Mouse (Mus musculus) frontal cortex, postnatal 25 days (tissue): ENCODE measurements around the gene Rbm39.
"Not testable (repeated sequence)": the region's sequence is repeated elsewhere in the genome, so short reads cannot be mapped to it uniquely, and the experiment has no call there.

Experiments
- DNase-seq, 2 experiments: peaks; one replicate each; pipeline ENCODE4 v3.0.0; 2022; ENCODE audit warnings: low spot score in 2 of 2

Gene Rbm39

DNA sequence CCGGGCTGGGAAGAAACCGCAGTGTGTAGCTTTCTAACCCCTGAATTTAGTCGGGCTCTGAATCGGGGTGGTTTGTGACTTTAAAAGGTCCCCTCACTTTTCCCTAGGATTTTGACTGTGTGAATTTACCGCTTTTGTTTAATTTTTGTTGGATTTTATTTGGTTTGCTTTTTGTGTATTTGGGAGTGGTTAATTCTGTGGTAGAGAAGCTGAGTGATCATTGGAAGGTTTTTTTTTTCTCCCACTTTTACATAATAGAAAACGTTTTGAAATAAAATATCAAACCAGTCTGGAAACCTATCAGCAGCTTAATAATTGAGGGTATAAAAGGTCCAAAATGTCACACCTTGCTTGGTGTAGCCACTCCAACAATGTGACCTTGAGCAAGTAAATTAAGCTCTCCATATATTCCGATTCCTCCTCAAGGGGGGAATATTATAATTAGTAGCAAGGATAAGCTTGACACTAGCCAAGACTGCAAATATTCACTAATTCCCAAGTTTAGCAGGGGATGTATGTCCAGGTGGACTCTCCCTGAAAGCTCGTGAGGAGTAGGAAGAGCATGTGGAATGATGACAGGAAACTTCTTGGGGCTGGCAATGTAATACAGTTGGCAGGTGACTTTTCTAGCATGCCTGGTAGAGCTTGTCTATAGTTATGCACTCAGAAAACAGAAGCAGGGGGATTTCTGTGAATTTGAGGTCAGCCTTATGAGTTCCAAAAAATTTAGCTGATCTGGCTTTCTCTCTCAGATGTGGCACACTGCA is 969 bp upstream of the Rbm39 start:
- no peak for DNase-seq

DNA sequence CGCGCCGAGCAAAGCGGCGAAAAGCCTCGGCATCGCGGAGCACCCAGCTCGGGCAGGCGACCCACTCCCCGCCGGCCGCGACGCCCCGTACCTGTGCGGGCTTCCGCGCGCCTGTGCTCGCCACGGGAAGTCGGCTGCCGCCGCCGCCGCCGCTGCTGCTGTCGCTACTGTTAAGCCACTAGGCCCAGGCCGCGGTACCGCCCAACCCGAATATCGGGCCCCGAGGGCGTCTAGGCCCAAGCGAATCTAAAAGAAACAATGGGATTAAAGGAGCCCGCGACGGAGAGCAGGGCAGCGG is 293 bp downstream of the Rbm39 start:
- DNase-seq = no peak

DNA sequence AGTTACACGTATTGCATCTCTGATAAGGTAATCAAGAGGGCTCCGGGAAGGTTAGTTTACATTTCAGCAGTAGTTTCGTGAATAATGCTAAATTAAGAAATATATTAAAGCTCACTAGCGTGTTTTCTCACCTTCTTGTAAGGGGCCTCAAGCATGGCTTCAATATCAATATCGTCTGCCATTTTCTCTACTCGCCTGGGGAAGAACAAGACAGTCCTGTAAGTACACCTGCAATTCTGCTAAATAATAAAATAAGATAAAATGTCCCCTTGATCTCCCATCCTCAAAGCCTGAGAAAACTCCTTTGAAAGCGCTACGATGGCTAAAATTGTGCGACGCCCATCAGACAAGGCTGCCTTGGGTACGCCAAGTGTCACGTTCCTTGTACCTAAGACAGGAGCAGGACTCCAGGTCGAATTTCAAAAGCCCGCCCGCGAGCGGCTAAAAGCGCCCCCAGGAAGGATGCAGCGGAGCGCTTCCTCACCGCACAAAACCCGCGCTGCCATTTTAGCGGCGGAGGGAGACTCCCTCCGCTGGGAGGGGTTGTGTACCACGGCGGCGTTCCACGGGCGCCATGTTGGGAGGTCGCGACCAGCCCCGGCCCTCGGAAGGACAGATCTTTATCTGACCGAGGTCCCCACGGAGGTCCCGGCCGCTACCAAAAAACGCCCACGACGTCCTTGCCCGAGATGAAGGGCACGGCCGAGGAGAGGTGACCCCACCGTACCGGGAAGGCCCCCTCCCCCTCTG is 817 bp downstream of the Rbm39 start:
- peak; percentile 33 to 65 for DNase-seq

DNA sequence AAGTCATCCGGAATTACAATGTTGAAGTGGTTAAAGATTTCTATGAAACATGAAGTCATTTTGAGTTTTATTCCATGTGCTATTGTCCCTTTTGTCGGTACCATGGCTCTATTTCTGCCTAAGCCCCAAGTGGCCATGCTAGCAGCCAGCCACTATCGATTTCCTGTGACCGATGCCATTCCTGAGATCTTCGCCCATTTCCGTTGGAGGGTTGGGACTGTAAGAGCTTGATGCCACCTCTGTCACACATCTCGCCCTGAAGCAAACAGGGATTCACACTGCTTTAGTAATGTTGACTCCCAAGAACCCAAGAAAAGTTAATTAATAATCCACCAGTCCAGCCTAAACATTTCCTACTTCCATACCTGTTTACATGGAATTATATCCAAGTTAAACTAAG is 2.4 kb downstream of the Rbm39 start:
- no peak for DNase-seq

DNA sequence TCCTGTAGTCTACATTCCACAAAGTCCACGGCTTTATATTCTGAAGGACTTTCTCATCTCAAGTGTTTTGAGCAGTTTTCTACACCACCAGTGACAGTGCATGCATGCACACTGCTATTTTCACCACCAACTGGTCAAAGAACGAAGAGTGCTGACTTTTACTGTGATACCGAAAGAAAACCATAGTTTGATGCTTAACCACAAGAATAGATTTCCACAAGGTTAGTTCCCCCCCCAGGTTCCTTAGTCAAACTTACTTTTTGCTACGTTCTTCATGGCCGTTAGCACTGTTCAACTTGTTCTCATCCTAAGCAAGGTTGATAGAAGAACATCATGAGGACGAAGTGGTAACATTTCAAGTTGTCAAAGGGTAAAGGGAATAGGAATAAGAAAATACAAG is 3.0 kb downstream of the Rbm39 start:
- DNase-seq = no peak

DNA sequence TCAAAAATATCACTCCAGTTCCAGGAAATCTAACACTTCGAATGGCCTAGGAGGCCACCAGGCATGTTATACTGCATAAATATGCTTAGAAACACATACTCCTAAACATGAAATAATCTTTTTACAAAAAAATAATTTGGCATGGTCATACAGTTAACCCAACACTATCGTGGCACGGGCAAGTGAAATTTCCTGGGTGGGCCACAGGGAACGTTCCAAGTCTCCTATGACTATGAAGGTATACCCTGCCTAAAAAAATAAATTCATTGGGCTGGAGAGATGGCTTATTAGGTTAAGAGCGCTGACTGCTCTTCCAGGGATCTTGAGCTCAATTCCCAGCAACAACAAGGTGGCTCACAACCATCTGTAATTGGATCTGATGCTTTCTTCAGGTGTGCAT is 13.5 kb downstream of the Rbm39 start:
- no peak for DNase-seq

DNA sequence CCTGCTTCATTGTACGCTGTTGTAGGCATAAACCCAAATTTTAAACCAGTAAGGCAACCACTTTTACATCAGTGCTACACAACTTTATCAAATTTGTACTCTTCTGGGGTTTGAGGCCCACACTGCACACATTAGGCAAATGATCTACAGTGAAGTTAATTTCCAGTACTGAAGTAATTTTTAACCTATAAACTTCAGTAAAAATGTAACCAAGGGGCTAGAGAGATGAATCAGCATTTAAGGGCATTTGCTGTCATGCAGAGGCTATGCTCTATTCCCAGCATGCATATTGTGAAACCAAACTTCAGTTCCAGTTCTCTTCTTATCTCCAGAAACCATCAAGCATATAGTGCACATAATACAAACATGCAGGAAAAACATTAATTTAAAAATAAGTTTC is 14.6 kb downstream of the Rbm39 start:
- DNase-seq = no peak

DNA sequence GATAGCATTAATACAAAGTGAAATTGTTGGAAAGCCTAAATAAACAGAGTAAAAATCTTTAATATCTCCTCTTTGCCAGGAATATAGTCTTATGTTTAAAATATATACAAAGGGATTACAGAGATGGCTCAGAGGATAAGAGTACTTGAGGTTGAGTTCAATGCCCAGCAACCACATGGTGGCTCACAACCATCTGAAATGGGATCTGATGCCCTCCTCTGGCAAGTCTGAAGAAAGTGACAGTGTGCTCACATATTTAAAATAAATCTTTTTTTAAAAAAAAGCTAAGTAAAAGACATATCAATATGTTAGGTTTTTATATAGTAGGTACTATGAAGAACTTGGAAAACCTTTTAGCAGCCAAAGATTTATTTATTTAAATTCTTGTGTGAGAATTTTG is 28.5 kb downstream of the Rbm39 start:
- DNase-seq = no peak

DNA sequence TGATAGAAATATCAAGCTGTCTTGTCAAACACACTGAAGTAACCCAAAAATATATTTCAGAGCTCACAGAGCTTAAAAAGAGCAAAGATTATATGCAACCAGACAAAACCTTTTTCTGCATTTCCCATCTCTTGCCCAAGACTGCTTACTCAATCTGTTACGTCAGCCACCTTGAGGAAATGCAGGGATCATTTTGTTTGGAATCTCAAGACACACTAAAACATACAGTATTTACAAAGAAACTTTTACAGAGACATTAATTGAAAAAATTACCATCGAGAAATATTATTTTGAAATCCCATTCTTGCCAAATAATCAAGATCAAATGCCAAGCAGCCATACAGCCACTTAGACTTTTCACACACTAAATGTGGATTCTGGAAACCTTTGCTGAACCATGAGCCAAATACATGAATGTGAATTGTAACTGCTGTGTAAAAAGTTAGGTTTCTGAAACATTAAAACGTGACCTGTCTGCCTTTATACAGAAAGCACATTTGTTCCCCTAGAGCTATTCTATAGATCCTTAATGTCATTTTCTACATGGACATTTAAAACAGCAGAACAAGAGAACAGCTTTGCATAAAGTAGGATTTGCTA is 32.6 kb downstream of the Rbm39 start:
- no peak for DNase-seq

DNA sequence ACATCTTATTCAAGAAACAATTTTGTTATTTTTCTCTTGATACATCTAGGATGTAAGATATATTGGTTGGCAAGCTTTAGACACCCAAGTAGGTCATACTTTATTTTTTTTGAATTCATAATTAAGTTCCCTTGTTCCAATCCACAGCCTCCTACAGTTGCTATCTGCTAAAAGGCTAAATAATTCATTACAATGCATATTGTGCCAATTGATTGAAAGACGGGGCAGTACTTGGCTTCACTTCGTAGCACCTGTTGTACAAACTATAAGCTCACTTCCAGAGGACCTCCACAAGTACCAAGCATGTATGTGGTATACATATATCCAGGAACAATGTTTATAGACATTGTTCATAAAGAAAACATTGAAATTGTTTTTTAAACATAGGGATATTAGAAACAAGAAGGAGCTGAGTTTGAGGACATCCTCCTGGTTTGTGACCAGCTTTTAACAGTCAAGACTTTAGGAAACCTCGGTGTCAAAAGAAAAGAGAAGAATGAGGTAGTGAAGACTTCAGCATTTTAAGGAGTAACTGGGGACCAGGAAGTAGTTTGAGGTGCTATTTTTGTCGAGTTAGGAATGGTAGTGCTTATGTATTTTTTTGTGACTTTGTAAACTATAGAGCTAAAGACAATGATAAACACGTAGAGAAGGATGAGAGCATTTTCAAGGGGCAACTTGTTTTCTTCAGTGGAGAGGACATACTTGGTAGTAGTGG is 33.6 kb downstream of the Rbm39 start:
- no peak for DNase-seq

DNA sequence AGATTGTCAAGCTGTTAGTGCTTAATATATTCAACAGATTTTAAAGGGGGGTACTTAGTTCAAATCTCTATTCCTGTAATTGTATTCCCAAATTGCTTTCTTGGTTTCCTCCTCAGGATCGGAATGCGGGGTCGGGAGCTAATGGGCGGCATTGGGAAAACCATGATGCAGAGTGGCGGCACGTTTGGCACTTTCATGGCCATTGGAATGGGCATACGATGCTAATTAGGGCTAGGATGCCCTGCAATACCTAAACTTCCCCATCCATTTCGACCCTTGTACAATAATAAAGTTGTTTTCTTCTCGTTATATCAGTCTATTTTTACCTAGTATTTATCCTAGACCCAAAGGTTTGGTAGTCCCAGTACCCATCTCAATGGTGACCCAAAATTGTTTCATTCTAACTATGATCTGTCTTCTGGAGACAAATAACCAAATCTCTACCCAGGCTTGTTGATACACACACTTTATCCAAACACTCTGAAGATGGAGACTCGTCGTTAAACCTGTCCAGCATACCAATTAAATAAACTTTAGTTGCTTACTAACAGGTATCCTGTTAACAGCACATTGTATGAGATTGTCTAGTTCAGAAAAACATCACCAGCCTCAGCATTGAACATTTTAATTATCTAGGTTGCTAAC is 34.4 kb downstream of the Rbm39 start:
- DNase-seq = no peak

DNA sequence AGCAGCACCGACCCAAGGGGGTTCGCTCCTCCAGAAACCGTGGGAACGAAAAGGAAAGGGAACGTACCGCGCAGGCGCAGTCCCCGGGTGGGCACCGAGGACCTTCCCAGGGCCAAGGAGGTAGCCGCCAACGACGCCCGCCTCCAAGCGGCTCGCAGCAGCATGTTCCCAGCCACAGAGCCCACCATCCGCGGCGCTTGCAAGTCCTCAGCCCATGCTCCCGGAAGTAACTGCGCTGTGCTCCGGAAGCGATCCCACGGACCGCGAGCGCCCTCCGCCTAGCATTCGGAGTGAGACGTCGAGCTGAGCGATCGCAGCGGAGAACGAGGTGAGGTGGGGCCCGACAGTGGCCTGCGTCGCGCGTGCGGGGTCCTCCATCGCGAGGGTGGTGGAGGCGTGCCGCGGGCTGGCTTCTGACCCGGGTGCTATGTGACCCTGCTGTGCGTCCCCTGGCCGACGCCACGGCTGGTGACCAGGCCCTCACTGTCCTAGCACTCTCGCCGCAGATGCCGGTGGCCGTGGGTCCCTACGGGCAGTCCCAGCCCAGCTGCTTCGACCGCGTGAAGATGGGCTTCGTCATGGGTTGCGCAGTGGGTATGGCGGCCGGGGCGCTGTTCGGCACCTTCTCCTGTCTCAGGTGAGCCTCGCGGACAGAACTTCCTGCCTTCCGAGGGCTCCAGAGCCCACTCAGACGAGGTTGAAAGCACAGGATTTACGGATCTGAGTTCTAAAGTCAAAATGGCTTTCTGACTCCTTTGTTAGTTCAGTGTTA is 35.9 kb downstream of the Rbm39 start, which contains the start of the genes Romo1 and Nfs1:
TSS of gene Romo1 (plus strand) at position 87 of the 772 bp plus-strand sequence.
TSS of gene Nfs1 (minus strand) at position 234 of the 772 bp plus-strand sequence.
- peak; percentile 88 to 90 for DNase-seq

DNA sequence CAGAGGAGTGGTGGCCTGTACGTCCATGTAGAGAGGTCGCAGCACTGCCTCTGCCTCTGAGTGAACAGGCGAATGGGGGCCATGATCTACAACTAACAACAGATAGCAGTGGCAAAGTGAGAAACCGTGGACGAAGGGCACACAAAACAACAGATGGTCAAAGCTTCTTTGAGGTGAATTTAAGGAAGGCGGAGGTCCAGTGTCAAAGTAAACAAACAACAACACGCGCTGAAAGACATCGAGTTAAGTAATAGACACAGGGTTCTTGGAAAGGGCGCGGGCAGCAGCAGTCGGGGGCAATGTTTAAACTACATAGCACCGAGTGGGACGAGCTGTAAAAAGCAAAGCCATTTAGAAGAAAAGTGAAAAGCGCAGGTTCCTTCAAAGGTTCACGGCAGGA is 36.7 kb downstream of the Rbm39 start:
- no peak for DNase-seq

DNA sequence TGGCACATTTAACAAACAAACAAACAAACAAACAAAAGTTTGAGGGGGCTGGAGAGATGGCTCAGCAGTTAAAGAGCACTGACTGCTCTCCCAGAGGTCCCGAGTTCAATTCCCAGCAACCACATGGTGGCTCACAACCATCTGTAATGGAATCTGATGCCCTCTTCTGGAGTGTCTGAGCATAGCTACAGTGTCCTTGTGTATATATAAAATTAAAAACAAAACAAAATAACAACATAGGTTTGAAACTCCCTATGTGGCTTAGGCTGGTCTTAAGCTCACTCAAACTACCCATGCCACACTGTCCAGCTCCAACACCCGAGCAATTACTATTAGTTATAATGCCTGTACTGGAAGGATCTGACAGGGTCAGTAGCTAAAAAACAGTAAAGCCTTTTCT is 37.2 kb downstream of the Rbm39 start:
- no peak for DNase-seq

DNA sequence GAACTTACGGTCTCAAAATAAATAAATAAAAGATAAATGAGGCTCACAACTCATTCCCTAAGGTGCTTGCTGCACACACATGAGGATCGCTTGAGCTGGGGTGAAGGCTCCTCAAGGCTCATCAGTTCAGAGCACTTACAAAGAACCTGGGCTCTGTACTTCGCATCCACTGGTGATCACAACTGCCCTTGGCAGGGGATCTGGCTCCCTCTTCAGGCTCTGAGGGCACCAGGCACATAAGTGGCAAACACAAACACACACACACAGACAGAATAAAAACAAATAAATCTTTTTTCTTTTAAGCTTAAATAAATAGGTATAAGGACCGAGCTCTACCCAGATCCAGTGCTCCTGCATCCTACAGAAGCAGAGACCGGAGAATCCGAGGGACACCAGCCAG is 44.3 kb downstream of the Rbm39 start:
- no peak for DNase-seq

DNA sequence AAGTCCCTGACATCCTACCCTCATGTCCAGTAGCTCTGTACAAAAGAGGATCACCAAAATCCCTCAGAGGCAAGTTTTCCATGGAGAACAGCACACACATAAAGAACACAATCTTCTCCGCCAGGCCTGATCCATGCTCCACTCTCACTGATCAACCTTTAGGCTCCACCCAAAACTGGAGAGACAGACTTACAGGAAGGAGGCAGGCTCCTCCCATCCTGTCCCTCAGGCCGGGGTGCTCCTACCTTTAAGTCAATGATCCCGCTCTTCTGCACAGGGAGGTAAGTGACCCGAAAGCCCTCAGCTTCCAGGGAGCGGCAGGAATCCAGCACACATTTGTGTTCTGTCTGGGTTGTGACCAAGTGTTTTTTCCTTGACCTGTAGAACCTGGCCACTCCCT is 45.9 kb downstream of the Rbm39 start:
- no peak for DNase-seq

DNA sequence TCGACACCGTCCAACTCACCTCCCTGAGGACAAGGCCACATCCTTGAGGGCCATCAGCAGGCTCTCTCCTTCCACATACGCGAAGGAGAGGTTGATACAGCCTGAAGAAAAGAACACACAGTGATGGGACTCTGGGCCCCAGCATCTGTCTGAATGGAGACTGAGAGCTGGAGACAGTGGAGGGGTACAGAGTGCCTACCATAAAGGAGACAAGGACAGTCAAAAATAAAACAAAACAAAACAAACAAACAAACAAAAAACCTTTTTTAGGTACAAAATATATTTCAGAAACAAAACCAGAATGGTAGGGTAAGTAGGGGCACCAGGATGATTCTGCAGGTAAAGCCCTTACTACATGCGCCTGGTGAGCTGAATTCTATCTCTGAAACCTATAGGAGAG is 53.0 kb downstream of the Rbm39 start, which contains the start of gene Gm28036:
TSS of gene Gm28036 (minus strand) at position 101 of the 400 bp plus-strand sequence.
- DNase-seq = no peak

DNA sequence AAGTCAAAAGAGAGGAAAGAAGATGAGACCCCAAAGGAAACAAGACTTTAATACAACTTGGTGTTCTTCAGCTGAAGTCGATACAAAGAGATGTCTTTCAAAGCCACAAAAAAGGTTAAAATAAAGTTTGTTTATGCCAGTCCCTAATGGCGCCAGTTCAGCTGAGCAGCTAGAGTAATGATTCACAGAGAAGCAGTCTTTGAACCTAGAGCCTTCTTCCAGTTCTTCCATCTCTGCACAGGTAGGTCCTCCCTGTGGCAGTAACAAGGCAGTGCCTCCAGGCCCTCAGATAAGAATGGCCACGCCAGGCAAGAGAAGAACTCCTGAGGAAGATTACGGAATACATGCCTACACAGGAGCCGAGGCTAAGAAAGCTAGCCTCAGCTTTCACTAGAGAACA is 56.3 kb downstream of the Rbm39 start:
- no peak for DNase-seq

DNA sequence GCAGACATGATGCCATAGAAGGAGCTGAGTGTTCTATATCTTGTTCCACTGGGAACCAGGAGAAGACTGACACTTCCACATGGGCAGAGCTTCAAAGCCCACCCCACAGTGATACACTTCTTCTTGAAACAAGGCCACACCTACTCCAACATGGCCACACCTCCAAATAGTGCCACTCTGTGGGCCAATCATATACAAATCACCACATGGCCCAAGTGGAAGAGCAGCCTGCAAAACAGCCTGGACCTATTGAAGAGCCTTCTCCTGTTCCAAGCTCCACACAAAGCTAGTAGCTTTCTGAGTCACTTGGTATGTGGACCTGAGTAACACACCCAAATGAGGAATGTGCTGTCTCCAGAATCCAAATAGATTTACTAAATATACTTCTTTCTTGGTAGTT is 60.5 kb downstream of the Rbm39 start:
- DNase-seq = no peak

DNA sequence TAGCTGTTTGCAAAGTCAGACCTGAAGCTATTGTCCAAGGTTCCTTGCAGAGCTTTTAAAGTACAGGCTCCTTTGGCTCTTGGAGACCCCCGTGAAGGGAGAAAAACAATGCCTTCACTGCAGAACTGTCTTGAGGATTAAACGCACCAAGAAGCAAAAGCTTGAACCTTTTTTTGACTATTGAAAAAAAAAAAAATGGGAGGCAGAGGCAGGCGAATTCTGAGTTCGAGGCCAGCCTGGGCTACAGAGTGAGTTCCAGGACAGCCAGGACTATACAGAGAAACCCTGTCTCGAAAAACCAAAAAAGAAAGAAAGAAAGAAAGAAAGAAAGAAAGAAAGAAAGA is 68.0 kb downstream of the Rbm39 start:
- not testable (repeated sequence) for DNase-seq
